Mouse (Mus musculus) megakaryocyte progenitor cell, adult 5-6 weeks (primary cell): ENCODE results near the gene Snx9. TPM values are rescaled to one million over a fixed set of nuclear protein-coding genes. Genes with fewer than 3 reads are reported as not detected.

Experiments
- ATAC-seq: replicated peaks from 2 replicates; pipeline ENCODE4 v1.8.0; 2016; ENCODE audit warnings: mild to moderate bottlenecking, moderate TSS enrichment, inconsistent platforms; ENCODE audit not compliant: poor library complexity
- total RNA-seq, 2 experiments: library from RNA; stranded (forward) in 1 of 2; stranded (reverse) in 1 of 2; fragments of 157-497, 149-512 nt in 1 of 2; fragments of 200-1000 nt in 1 of 2; gene quantifications; 2 replicates each; pipeline versions ENCODE4 v1.2.3 to v1.2.4; 2015 to 2017

Gene Snx9
- total RNA-seq, 2 experiments from 2014 or later = 31.3 to 52.7 TPM

GRCm38 (mm10) chr17:5921954-5922353 lies 80.8 kb downstream of the Snx9 start:
- ATAC-seq = no peak

GRCm38 (mm10) chr17:5923281-5923680 lies 82.2 kb downstream of the Snx9 start:
- ATAC-seq = peak; percentile 73

DNA sequence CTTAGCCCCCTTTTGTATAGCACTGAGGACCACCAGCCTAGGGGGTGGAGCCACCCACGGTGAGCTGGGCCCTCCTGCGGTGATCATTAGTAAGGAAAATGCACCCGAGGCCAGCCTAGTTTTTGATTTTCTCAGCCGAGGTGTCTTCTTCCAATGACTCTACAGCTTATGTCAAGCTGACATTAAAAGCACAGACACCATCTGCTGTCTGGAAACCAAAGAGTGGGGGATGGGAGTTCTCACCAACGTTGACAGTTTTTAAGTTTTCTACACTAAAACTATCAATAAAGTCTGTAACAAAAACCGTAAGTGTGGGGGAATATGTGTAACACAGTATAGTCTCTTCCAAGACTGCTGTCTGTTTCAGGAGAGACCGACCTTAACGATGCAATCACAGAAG lies 83.1 kb downstream of the Snx9 start:
- no peak for ATAC-seq

- ATAC-seq = peak; percentile 63
Measured at GRCm38 (mm10) chr17:5926710-5927109, 85.6 kb downstream of the Snx9 start.

DNA sequence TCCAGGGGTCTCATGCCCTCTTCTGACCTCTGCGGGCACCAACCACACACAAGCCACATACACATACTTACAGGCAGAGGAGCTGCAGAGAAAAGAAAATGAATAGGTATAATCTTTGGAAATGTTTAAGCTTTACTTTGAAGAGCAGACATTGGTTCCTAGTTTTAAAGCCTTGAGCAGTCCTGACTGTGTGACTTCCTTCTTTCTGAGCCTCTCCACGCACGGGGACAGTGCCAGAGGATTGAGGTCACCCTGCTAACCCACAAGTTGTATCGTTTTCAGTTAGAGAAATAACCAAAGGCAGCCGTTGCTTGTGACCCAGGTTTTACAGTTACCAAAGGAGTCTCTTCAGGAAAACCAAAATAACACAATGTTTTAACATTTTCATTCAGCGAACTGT lies 87.9 kb downstream of the Snx9 start:
- peak; percentile 84 for ATAC-seq

GRCm38 (mm10) chr17:5932161-5932560 lies 91.0 kb downstream of the Snx9 start:
- ATAC-seq = no peak

DNA sequence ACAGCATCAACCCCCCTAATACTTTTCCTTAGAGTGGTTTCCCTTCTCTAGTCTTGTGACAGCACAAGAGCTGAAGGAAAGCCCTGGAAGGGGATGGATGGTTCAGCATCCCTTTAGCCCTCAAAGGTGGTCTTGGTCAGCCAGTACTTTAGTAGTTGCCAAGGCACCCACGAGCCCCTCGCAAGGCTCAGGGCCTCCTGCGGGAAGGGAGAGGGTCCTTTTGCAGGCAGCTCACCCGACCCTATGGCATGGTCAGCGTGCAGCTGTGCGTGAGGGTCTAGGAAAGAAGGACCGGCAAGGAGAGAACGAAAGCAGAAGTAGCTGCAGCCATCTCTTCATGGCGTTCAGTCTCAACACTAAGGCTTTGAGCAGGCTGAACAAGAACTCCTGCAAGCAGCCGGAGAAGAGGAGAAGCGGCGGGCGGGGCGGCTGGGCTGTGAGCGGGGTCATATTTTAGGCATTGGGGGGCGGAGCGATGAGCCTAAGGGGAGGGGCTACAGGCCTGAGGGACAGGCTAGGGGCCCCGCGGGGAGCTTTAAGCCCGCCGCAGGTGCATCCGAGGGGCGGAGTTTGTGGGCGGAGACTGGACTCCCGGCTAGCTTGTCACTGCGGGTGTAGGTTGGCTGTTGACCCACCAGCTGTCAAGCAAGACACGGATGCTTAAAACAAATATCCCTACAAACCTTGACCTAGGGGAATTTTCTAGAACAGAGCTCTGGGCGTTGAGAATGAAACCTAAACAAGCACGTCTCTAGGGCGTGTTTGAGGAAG lies 93.6 kb downstream of the Snx9 start:
- ATAC-seq = peak; percentile 90

GRCm38 (mm10) chr17:5935680-5936079 lies 94.6 kb downstream of the Snx9 start:
- ATAC-seq = 0 out of 2 replicates have a peak, but pooled peaks have one; percentile 8

GRCm38 (mm10) chr17:5936276-5936675 lies 95.1 kb downstream of the Snx9 start:
- ATAC-seq = 0 out of 2 replicates have a peak, but pooled peaks have one; percentile 11

GRCm38 (mm10) chr17:5937441-5937840 lies 96.3 kb downstream of the Snx9 start:
- ATAC-seq = no peak

DNA sequence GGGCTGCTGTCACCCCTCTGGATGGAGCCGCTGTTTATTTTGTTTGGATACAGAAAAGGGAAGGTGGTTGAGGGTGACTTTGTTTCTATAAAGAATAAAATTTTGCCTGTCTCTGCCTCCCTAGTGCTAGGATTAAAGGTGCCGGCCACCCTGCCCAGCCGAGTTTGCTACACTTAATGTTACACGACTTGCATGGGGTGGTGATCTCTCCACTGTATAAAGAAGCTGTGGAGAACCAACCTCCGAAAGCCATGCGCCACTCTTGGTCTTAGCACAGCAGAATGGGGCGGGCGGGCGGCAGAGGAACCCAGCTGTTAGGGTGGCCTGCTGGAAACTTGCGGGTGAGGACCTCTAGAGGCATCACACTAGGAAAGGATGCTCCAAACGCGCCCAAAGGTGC lies 98.7 kb downstream of the Snx9 start:
- ATAC-seq = no peak

DNA sequence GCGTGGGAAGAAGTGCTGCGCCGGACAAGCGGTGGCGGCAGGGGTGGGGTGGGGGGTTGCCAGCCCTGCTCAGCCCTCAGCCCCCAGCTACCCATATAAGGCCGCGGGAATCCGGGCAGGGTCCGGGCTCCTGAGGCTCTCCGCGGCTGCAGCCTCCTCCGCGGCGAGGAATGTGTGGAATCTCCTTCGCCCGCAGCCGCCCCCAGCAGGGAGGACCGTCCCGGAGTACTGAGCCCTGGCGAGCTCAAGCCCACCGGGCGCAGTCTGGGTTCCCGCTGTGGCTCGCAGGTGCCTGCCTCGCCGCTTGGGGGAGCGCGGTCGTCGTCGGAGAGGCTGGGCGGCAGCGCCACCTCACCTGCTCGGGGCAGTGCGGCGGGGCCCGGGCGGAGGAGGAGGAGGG lies 99.7 kb downstream of the Snx9 start:
- ATAC-seq = peak; percentile 90

- ATAC-seq = peak; percentile 16
Measured at GRCm38 (mm10) chr17:5941230-5942043, 100.3 kb downstream of the Snx9 start, which contains the start of gene Synj2. Gene Synj2 (plus strand): TSS chr17:5941280.

GRCm38 (mm10) chr17:5942156-5942555 lies 101.0 kb downstream of the Snx9 start:
- no peak for ATAC-seq

DNA sequence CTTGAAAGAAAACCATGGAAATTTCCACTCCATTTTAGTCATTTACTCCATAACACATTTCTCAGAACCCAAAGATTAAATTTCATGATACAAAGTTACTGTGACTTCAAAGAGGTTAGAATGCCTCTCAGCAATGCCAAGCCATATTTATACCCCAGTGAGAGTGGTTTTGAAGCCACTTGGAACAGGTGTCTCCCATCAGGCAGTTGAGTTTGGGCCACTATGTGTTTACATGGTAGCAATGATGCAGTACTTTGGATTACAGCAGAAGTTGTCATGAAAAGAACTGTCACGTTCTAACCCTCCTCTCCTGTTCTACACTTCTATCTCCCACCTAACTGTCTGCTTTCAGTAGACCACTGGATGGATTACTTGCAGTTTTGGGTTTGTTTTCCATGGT lies 101.9 kb downstream of the Snx9 start:
- no peak for ATAC-seq

DNA sequence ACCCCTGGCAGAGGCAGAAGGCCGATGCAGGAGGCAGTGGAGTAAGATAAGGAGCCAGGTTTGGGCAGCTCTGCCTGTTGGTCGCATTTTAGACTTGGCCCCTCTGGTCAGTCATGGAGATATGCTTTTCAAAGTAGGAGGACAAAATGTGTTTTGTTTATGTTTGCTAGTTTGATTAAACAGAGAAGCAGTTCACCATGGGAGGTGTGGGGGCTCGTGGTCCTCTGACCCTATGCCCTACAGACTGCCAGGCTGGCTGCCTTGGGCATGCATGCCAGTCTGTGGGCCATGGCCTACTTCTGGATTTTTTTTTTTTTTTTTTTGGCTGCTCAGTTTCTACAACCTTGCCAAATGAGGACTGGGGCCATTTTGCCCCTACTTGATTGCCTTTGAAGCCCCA lies 105.9 kb downstream of the Snx9 start:
- ATAC-seq = no peak

DNA sequence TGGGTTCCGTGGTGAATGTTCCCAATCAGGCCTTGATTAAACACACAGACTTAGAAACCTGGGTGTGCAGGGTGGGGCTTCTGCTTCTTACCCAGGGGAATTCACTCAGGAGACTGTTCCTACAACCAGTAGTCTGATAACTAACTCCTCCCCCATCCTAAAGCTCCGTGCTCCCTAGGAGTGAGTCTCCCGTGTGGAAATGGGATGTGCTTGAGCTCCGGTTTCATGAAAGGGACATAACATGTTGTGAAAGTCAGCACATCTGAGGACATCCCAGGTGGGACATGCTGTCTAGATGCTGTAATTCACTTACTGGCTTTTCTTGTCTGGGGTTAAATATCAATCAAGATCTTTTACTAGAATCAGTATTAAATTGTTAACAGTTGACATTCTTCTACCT lies 111.3 kb downstream of the Snx9 start:
- ATAC-seq = no peak

DNA sequence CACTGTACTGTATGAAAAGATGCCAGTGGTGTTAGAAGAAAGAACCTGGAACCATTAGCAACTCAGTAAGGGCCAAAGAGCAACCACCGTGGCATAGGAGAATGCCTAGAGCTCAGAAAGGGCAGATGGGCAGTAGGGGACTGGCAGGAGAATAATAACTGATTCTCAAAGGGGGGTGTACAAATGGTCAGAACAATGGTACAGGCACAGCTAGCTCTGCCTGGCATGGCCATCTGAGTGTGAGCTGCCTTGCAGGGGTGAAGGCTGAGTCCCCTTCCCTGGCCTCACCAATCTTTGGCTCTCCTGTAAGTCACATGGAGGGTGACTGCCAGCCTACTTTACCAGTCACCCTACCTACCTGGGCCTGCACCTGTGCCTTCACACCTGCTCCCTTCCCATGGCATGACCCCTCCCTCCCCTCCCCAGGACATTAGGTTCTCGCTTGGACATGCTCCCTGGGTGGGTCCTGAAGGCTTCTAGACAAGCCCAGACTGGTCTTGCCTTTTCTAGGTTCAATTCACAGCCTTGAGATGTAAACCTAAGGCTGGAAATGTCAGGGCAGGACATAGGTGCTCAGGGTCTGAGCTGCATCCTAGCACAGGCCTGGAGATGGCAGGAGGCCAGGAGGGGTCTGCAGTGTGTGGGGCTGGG lies 115.3 kb downstream of the Snx9 start:
- no peak for ATAC-seq

GRCm38 (mm10) chr17:5957097-5957496 lies 116.0 kb downstream of the Snx9 start:
- no peak for ATAC-seq

DNA sequence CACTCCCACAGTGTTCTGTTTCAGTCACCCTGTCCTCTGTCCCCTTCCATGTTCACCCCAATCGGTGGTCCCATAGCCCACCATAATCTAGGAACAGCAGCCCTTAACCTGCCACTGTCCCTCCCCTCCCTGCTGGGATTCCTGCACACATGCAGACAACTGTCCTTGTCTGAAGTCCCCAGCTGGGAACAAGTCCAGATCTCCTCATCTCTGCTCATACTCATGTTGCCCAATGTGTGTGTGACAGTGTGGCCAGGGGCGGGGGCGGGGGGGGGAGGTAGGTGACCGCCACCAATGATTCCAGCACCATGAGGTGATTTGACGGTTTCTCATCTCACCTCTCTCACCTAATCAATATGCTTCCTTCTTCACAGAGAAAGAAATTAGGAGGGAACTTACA lies 117.1 kb downstream of the Snx9 start:
- ATAC-seq = no peak

- ATAC-seq = no peak
Measured at GRCm38 (mm10) chr17:5958636-5959035, 117.5 kb downstream of the Snx9 start.

DNA sequence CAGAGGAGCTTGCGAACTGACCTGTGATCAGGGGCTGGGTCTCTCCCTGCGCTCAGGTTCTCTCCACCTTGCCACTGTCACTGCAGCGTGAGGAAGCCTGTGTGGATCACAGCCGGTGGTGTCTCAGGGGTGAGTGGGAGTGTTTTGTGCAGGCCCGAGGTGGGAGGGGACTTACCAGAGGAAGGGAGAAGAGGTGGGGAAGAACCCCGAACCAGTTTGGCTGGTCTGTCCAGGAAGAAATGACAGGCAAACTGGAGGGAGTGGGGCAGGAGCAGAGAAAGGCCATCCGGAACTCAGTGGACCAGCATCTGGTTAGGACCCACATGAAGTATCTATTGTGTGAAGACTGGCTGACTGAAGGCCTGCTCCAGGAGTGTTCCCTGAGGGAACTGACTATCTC lies 118.0 kb downstream of the Snx9 start:
- ATAC-seq = no peak
